Comparison of ENCODE assay signal across 18 mouse cellular contexts in the genomic region with DNA sequence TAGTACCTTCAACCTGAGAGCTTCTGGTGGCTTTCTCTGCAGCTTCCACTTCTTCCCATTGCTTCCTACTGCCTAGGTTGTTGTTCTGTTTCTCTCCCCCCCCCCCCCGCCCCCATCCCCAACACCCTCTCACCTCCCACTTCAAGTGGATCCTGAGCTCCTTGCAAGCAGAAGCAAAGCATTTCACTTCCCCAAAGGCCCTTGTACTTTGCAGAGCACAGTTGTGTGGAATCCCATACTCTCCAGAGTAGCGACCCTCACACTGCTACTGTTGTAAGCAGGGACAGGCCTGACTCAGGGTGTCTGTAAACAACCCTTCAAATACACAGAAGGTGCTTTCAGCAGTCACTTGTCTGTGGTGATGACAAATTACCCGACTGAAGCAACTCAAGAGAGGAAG. TPM values are rescaled to one million over a fixed set of nuclear protein-coding genes. Genes with fewer than 3 reads are reported as not detected.
A peak's percentile ranks its signal among the peaks of the same experiment; 100 is the strongest.
DNase-seq lines count a peak whose midpoint lies in the region; ATAC-seq lines count a peak whose summit lies in the region.
"Had no signal": no experiment of that assay in that cellular context is flagged by ENCODE, and none has a peak within 500 bp of the region (broad histone marks: within the 10 kb centered on the region; RNA-seq: fewer than 3 reads in every experiment).

No protein-coding gene starts in this region.

- peak; percentile 43 for ATAC-seq in frontal cortex, adult (ENCODE audit: low TSS enrichment)
- ATAC-seq in granulocyte monocyte progenitor cell, adult 5-6 weeks (replicated peaks; ENCODE audit: poor library complexity, severe bottlenecking): peak; percentile 63
- ATAC-seq in megakaryocyte, adult 5-6 weeks (ENCODE audit: poor library complexity, severe bottlenecking): peak; percentile 51
- ATAC-seq: CD4-positive, CD25-positive, alpha-beta regulatory T cell, adult 4 months; forebrain, embryonic 14.5 days; forebrain, embryonic 16.5 days had no signal

- DNase-seq in frontal cortex, adult 2 months (ENCODE audit: extremely low spot score in 1 of 2, low spot score in 1 of 2): no peak
- no peak for DNase-seq in heart, adult 18-20 months
- no peak for DNase-seq in right cerebral cortex, postnatal 25 days
- DNase-seq: adrenal gland, adult 2 months; adrenal gland, postnatal 10 days; adrenal gland, postnatal 25 days; B cell, adult 2 months; cerebellum, adult 11-12 months; cerebellum, adult 2 months; cerebellum, adult 9-10 months; cerebellum, postnatal 10 days; cerebellum, postnatal 25 days had no signal

RNA-seq across cellular contexts. Expression of a gene that starts 37.3 kb away (rescaled TPM):
- polyA plus RNA-seq in frontal cortex, adult 2 months (2012; rRNA removed): 22.2 and 23.0 TPM in 2 replicates
- 53.7 and 64.4 TPM in 2 replicates for total RNA-seq in granulocyte monocyte progenitor cell, adult 5-6 weeks (2014; fragmentation: Nextera tagmentation)
- total RNA-seq in granulocyte monocyte progenitor cell, adult 5-6 weeks (2017): 39.0 and 42.6 TPM in 2 replicates
- 92.4 and 93.2 TPM in 2 replicates for total RNA-seq in megakaryocyte, adult 5-6 weeks (2015)
- 50.8 and 64.1 TPM in 2 replicates for total RNA-seq in megakaryocyte, adult 5-6 weeks (2017)
- total RNA-seq in heart, adult 18-20 months (2021): 10 to 100 TPM; 17.5 to 22.4 TPM
